Mouse (Mus musculus) heart, adult 2 months (tissue): ENCODE results near the gene Gm10717.
"Not testable (repeated sequence)": the region's sequence is repeated elsewhere in the genome, so short reads cannot be mapped to it uniquely, and the experiment has no call there.

Experiments
- CTCF ChIP-seq: fragments of 200-600 bp; IDR thresholded peaks from 2 replicates; pipeline ENCODE4 v1.8.1; 2022; ENCODE audit warnings: antibody characterized with exemption, mild to moderate bottlenecking, moderate library complexity
- EP300 ChIP-seq: fragments of 200-500 bp; IDR thresholded peaks from 2 replicates; pipeline ENCODE4 v1.6.1; 2011; ENCODE audit warnings: low read depth, low read length, control low read depth; ENCODE audit not compliant: insufficient read depth
- POLR2A ChIP-seq: fragments of 200-500 bp; IDR thresholded peaks from 2 replicates; pipeline ENCODE4 v1.6.1; 2011; ENCODE audit warnings: mild to moderate bottlenecking, low read depth, low read length, control low read depth; ENCODE audit not compliant: insufficient read depth

DNA sequence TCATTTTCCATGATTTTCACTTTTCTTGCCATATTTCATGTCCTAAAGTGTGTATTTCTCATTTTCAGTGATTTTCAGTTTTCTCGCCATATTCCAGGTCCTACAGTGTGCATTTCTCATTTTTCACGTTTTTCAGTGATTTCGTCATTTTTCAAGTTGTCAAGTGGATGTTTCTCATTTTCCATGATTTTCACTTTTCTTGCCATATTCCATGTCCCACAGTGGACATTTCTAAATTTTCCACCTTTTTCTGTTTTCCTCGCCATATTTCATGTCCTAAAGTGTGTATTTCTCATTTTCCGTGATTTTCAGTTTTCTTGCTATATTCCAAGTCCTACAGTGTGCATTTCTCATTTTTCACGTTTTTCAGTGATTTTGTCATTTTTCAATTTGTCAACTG is 9.3 kb upstream of the Gm10717 start:
- TF ChIP-seq POLR2A, CTCF, EP300: not testable (repeated sequence)
